27 mouse cellular contexts compared by ENCODE assay signal in the genomic region with DNA sequence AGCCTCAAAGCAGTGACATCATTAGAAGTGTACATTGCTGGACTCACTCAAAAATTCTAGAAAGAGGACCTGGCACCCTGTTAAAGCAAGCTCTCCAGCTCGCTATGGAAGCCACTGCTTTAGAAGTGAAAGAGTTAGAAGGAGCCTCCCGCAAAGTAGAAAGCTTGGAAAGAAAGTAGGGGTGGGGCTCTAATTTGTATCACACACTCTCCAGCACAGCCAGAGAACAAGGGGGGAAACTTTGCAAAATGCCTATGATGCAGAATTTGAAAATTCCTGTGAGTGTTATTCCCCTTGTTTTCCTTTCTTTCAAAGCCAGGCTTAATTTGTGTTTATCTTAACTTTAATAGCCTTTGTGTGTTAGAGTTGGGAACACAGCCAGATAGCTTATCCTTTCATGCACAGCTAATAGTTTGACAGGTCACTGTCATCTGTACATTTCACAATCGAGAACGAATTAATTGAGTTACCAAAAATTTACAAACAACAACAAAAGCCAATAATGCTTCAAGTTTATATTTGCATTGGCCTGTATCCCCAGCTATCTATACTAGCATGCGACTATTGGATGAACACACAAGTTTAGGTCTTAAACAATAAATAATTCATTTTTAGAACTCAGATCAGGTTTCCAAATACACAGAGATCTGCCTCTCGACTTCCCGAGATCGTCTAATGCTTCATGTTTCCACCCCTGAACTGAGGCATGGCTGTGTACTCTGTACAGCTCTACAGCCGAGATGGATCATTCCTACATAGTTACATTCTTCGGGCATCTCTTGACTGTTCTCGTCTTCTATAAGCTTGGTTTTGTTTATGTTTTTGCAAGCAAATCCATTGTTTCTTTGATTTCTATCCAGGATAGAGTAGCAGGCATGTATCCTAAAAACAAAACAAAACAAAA. TPM values are rescaled to one million over a fixed set of nuclear protein-coding genes. Genes with fewer than 3 reads are reported as not detected.
DNase-seq lines count a peak whose midpoint lies in the region; ATAC-seq and TF ChIP-seq lines count a peak whose summit lies in the region.
"Had no signal": no experiment of that assay in that cellular context is flagged by ENCODE, and none has a peak within 500 bp of the region (broad histone marks: within the 10 kb centered on the region; RNA-seq: fewer than 3 reads in every experiment).

No protein-coding gene starts in this region.

- ATAC-seq in embryonic facial prominence, embryonic 14.5 days (ENCODE audit: low read depth): no peak
- ATAC-seq in kidney, postnatal 0 days (replicated peaks; ENCODE audit: low FRiP score, low read depth): no peak
- no peak for ATAC-seq in kidney, embryonic 15.5 days (replicated peaks; ENCODE audit: low FRiP score)
- ATAC-seq in lung, embryonic 16.5 days (ENCODE audit: low read depth): peak; percentile 95
- ATAC-seq: forebrain, embryonic 13.5 days; forebrain, embryonic 16.5 days; Patski had no signal

- no peaks in the 10 kb centered on the region for H3K27me3 ChIP-seq in embryonic facial prominence, embryonic 14.5 days (replicated peaks; ENCODE audit: control insufficient read depth, insufficient read depth, low read length)
- H3K27me3 ChIP-seq in embryonic facial prominence, embryonic 10.5 days (replicated peaks; ENCODE audit: low read depth, poor library complexity, severe bottlenecking): no peaks in the 10 kb centered on the region
- H3K27me3 ChIP-seq in kidney, postnatal 0 days (ENCODE audit: insufficient read depth, low read length): no peaks in the 10 kb centered on the region
- H3K27me3 ChIP-seq in kidney, embryonic 15.5 days: no peaks in the 10 kb centered on the region
- no peaks in the 10 kb centered on the region for H3K27me3 ChIP-seq in lung, embryonic 16.5 days (ENCODE audit: control insufficient read depth, insufficient read depth, low read depth, low read length)
- H3K27me3 ChIP-seq: embryonic facial prominence, embryonic 13.5 days; forebrain, embryonic 13.5 days; heart, embryonic 13.5 days had no signal

- TF ChIP-seq CTCF in kidney, postnatal 0 days (IDR thresholded peaks at IDR 0.05; ENCODE audit: low read depth): no peak

- H3K36me3 ChIP-seq in embryonic facial prominence, embryonic 14.5 days (ENCODE audit: control insufficient read depth, insufficient read depth, low read length): no peaks in the 10 kb centered on the region
- no peaks in the 10 kb centered on the region for H3K36me3 ChIP-seq in embryonic facial prominence, embryonic 10.5 days (replicated peaks)
- H3K36me3 ChIP-seq in kidney, postnatal 0 days (ENCODE audit: insufficient read depth, low read length): no peaks in the 10 kb centered on the region
- no peaks in the 10 kb centered on the region for H3K36me3 ChIP-seq in kidney, embryonic 15.5 days
- no peaks in the 10 kb centered on the region for H3K36me3 ChIP-seq in lung, embryonic 16.5 days (ENCODE audit: control insufficient read depth, insufficient read depth, low read length)
- H3K36me3 ChIP-seq: embryonic facial prominence, embryonic 13.5 days; forebrain, embryonic 10.5 days; heart, embryonic 10.5 days; heart, embryonic 13.5 days had no signal

- H3K4me3 ChIP-seq in embryonic facial prominence, embryonic 14.5 days (ENCODE audit: low read depth, low read length): no peak overlapping the region
- no peak overlapping the region for H3K4me3 ChIP-seq in embryonic facial prominence, embryonic 10.5 days
- H3K4me3 ChIP-seq in kidney, postnatal 0 days (replicated peaks; ENCODE audit: low read depth, low read length): no peak overlapping the region
- H3K4me3 ChIP-seq in kidney, embryonic 15.5 days (replicated peaks): no peak overlapping the region
- H3K4me3 ChIP-seq in lung, embryonic 16.5 days (ENCODE audit: low read length): no peak overlapping the region
- H3K4me3 ChIP-seq: embryonic facial prominence, embryonic 13.5 days; forebrain, embryonic 10.5 days; forebrain, embryonic 13.5 days; heart, adult 2 months; heart, embryonic 10.5 days; heart, embryonic 13.5 days had no signal

- H3K4me2 ChIP-seq in embryonic facial prominence, embryonic 14.5 days (ENCODE audit: low read depth, low read length): no peak overlapping the region
- H3K4me2 ChIP-seq in kidney, postnatal 0 days (ENCODE audit: low read length): no peak overlapping the region
- H3K4me2 ChIP-seq in kidney, embryonic 15.5 days: no peak overlapping the region
- no peak overlapping the region for H3K4me2 ChIP-seq in lung, embryonic 16.5 days (ENCODE audit: low read depth, low read length)
- H3K4me2 ChIP-seq: embryonic facial prominence, embryonic 13.5 days; forebrain, embryonic 13.5 days; heart, embryonic 13.5 days; hindbrain, embryonic 14.5 days had no signal

- 66% methylated on average over 11 of the region's 11 CpGs for WGBS in embryonic facial prominence, embryonic 14.5 days
- WGBS in embryonic facial prominence, embryonic 10.5 days: 83% methylated on average over 11 of the region's 11 CpGs
- 51% methylated on average over 11 of the region's 11 CpGs for WGBS in kidney, postnatal 0 days
- 47% methylated on average over 11 of the region's 11 CpGs for WGBS in kidney, embryonic 15.5 days
- WGBS in lung, embryonic 16.5 days: 41% methylated on average over 11 of the region's 11 CpGs

- no peak overlapping the region for H3K9ac ChIP-seq in embryonic facial prominence, embryonic 14.5 days (ENCODE audit: low read depth, low read length)
- no peak overlapping the region for H3K9ac ChIP-seq in kidney, postnatal 0 days (ENCODE audit: low read depth, low read length)
- H3K9ac ChIP-seq in kidney, embryonic 15.5 days: no peak overlapping the region
- H3K9ac ChIP-seq in lung, embryonic 16.5 days (ENCODE audit: low read length): no peak overlapping the region
- H3K9ac ChIP-seq: embryonic facial prominence, embryonic 13.5 days; forebrain, embryonic 13.5 days; heart, embryonic 13.5 days; hindbrain, embryonic 14.5 days had no signal

- no peaks in the 10 kb centered on the region for H3K9me3 ChIP-seq in embryonic facial prominence, embryonic 14.5 days (ENCODE audit: control insufficient read depth, low read length)
- H3K9me3 ChIP-seq in embryonic facial prominence, embryonic 10.5 days: no peaks in the 10 kb centered on the region
- no peaks in the 10 kb centered on the region for H3K9me3 ChIP-seq in kidney, postnatal 0 days (replicated peaks; ENCODE audit: low read length)
- H3K9me3 ChIP-seq in kidney, embryonic 15.5 days (replicated peaks): no peaks in the 10 kb centered on the region
- no peaks in the 10 kb centered on the region for H3K9me3 ChIP-seq in lung, embryonic 16.5 days (ENCODE audit: control insufficient read depth, low read length)
- H3K9me3 ChIP-seq: embryonic facial prominence, embryonic 13.5 days; forebrain, embryonic 10.5 days; forebrain, embryonic 13.5 days; heart, embryonic 10.5 days; heart, embryonic 13.5 days had no signal

- no peak overlapping the region for H3K27ac ChIP-seq in embryonic facial prominence, embryonic 14.5 days (replicated peaks; ENCODE audit: low read depth, low read length)
- H3K27ac ChIP-seq in embryonic facial prominence, embryonic 10.5 days (replicated peaks): no peak overlapping the region
- no peak overlapping the region for H3K27ac ChIP-seq in kidney, postnatal 0 days
- H3K27ac ChIP-seq in kidney, embryonic 15.5 days: no peak overlapping the region
- peak overlapping the region; percentile 92 for H3K27ac ChIP-seq in lung, embryonic 16.5 days (ENCODE audit: low read length)
- H3K27ac ChIP-seq: embryonic facial prominence, embryonic 13.5 days; forebrain, embryonic 10.5 days; forebrain, embryonic 13.5 days; heart, adult 2 months; heart, embryonic 10.5 days; heart, embryonic 13.5 days; hindbrain, embryonic 14.5 days had no signal

- H3K4me1 ChIP-seq in embryonic facial prominence, embryonic 14.5 days (ENCODE audit: control insufficient read depth, insufficient read depth, low read length): no peaks in the 10 kb centered on the region
- no peaks in the 10 kb centered on the region for H3K4me1 ChIP-seq in embryonic facial prominence, embryonic 10.5 days
- H3K4me1 ChIP-seq in kidney, postnatal 0 days (replicated peaks; ENCODE audit: insufficient read depth, low read length): no peaks in the 10 kb centered on the region
- H3K4me1 ChIP-seq in kidney, embryonic 15.5 days: no peaks in the 10 kb centered on the region
- H3K4me1 ChIP-seq in lung, embryonic 16.5 days (replicated peaks; ENCODE audit: control insufficient read depth, insufficient read depth, low read length): no peaks in the 10 kb centered on the region
- H3K4me1 ChIP-seq: embryonic facial prominence, embryonic 13.5 days; forebrain, embryonic 10.5 days; forebrain, embryonic 13.5 days; heart, embryonic 10.5 days; heart, embryonic 13.5 days had no signal

- DNase-seq in embryonic facial prominence, embryonic 14.5 days (ENCODE audit: low spot score): peak; percentile 6
- DNase-seq in embryonic facial prominence, embryonic 10.5 days (ENCODE audit: low spot score): no peak
- DNase-seq in kidney, postnatal 0 days (ENCODE audit: low spot score): peak; percentile 58
- no peak for DNase-seq in lung, postnatal 14 days
- DNase-seq in Muller cell, postnatal 12 days (ENCODE audit: inconsistent ontology term): peak; percentile 12
- DNase-seq: adrenal gland, adult 2 months; adrenal gland, postnatal 14 days; cerebellum, adult 11 months; cerebellum, adult 2 months; cerebellum, adult 9-11 months; cerebellum, postnatal 25 days; gastrocnemius, postnatal 10 days; gastrocnemius, postnatal 36 days; heart, adult 2 months; heart, postnatal 14 days; heart, postnatal 4 days had no signal

RNA-seq across cellular contexts. Expression of a gene that starts 32.0 kb away (rescaled TPM):
- polyA plus RNA-seq in embryonic facial prominence, embryonic 14.5 days (2014; fragmentation: Nextera tagmentation; extraction: Ambion mirVana): not detected in 2 replicates
- not detected in 2 replicates for polyA plus RNA-seq in embryonic facial prominence, embryonic 10.5 days (2016; fragmentation: Nextera tagmentation; extraction: Ambion mirVana)
- polyA plus RNA-seq in kidney, postnatal 0 days (2015; fragmentation: Nextera tagmentation; extraction: Ambion mirVana): 9.3 and 9.9 TPM in 2 replicates
- polyA plus RNA-seq in kidney, embryonic 15.5 days (2015; fragmentation: Nextera tagmentation; extraction: Ambion mirVana): 0.99 and 1.2 TPM in 2 replicates
- 0.11 TPM in 1 of 2 replicates, not detected in the other for polyA plus RNA-seq in lung, embryonic 16.5 days (2015; fragmentation: Nextera tagmentation; extraction: Ambion mirVana)
- polyA plus RNA-seq: adrenal gland, adult 2 months; embryonic facial prominence, embryonic 13.5 days; forebrain, embryonic 10.5 days; forebrain, embryonic 13.5 days; heart, adult 2 months; heart, embryonic 10.5 days; heart, embryonic 13.5 days; hindbrain, embryonic 11.5 days; hindbrain, embryonic 14.5 days had no signal

Comparison
In these comparisons a context has a peak if more than half of its experiments do, and no peak if none do; other contexts are left out.
1. DNase-seq: peak in embryonic facial prominence, embryonic 14.5 days (single experiment), kidney, postnatal 0 days (single experiment) and Muller cell, postnatal 12 days (single experiment); none in embryonic facial prominence, embryonic 10.5 days (single experiment) and lung, postnatal 14 days (single experiment).